Mouse (Mus musculus) limb, embryonic 14.5 days (tissue): ENCODE results near the gene Mdfi. TPM values are rescaled to one million over a fixed set of nuclear protein-coding genes. Genes with fewer than 3 reads are reported as not detected.

Experiments used
- ATAC-seq: fragments of 200-750 bp; cut with Nextera tagmentation; 2 replicates; pipeline ENCODE4 v1.8.0; 2017; ENCODE audit warnings: low read depth, moderate number of reproducible peaks, moderate TSS enrichment; ENCODE audit not compliant: low FRiP score
- DNase-seq: peaks from one replicate; pipeline ENCODE4 v3.0.0-alpha.2; 2015; ENCODE audit warnings: low spot score
- H3K27ac ChIP-seq: fragments of 300-500 bp; sonication (generic); replicated peaks from 2 replicates; pipeline ENCODE4 v1.5.1; 2014; ENCODE audit warnings: low read depth, mild to moderate bottlenecking, low read length, moderate library complexity, mixed read lengths
- H3K27me3 ChIP-seq: fragments of 300-500 bp; sonication (generic); 2 replicates; pipeline ENCODE4 v1.6.1; 2014; ENCODE audit warnings: low read length, mixed read lengths; ENCODE audit not compliant: control insufficient read depth, insufficient read depth
- H3K36me3 ChIP-seq: fragments of 300-500 bp; sonication (generic); 2 replicates; pipeline ENCODE4 v1.6.1; 2014; ENCODE audit warnings: mild to moderate bottlenecking, low read length, moderate library complexity, mixed read lengths; ENCODE audit not compliant: control insufficient read depth, insufficient read depth
- H3K4me1 ChIP-seq: fragments of 300-500 bp; sonication (generic); 2 replicates; pipeline ENCODE4 v1.6.1; 2014; ENCODE audit warnings: antibody characterized with exemption, low read length, mixed read lengths; ENCODE audit not compliant: control insufficient read depth, insufficient read depth
- H3K4me2 ChIP-seq: fragments of 300-500 bp; sonication (generic); replicated peaks from 2 replicates; pipeline ENCODE4 v1.6.1; 2014; ENCODE audit warnings: low read depth, mild to moderate bottlenecking, low read length, moderate library complexity; ENCODE audit not compliant: severe bottlenecking
- H3K4me3 ChIP-seq: fragments of 300-500 bp; sonication (generic); replicated peaks from 2 replicates; pipeline ENCODE4 v1.5.1; 2014; ENCODE audit warnings: low read length
- H3K9ac ChIP-seq: fragments of 300-500 bp; sonication (generic); 2 replicates; pipeline ENCODE4 v1.6.1; 2014; ENCODE audit warnings: mild to moderate bottlenecking, low read depth, low read length, moderate library complexity; ENCODE audit not compliant: severe bottlenecking
- H3K9me3 ChIP-seq: fragments of 300-500 bp; sonication (generic); 2 replicates; pipeline ENCODE4 v1.6.1; 2016; ENCODE audit warnings: low read length; ENCODE audit not compliant: control insufficient read depth
- POLR2A ChIP-seq: fragments of 200-500 bp; IDR thresholded peaks from 2 replicates; pipeline ENCODE4 v1.8.0; 2012; ENCODE audit warnings: inconsistent platforms, mild to moderate bottlenecking, moderate library complexity, borderline replicate concordance; ENCODE audit not compliant: insufficient read depth, insufficient read length; ENCODE audit errors: extremely low read depth
- WGBS: fragments of 180-500 bp; shearing (Covaris S2); extraction: QIAGEN DNeasy Blood & Tissue Kit; methylation state at CpG from one replicate; pipeline ENCODE4 v1.1.7; 2014; 5-methylcytosine and 5-hydroxymethylcytosine counted together
- polyA plus RNA-seq, 2 experiments: library from polyadenylated mRNA; depleted of rRNA in 1 of 2; stranded (reverse) in 1 of 2; unstranded in 1 of 2; fragments of >200 nt; fragmentation: Nextera tagmentation in 1 of 2; extraction: Ambion mirVana in 1 of 2; gene quantifications; 2 replicates each; pipeline versions ENCODE4 v1.2.1 to v1.2.3; 2012 to 2014

The Mdfi gene
- polyA plus RNA-seq, 2 experiments, result 57.5 to 281 TPM

- Histone ChIP-seq H3K27me3 (no peaks in the 10 kb centered on the region), H3K4me3 (no peak overlapping the region), H3K9ac (no peak overlapping the region), H3K4me2 (no peak overlapping the region), H3K27ac (no peak overlapping the region), H3K36me3 (peaks cover 24% of the 10 kb centered on the region), H3K4me1 (peaks cover 33% of the 10 kb centered on the region), H3K9me3 (no peaks in the 10 kb centered on the region)
- ATAC-seq, result no peak
- DNase-seq, result no peak
- TF ChIP-seq POLR2A, result no peak
- WGBS, result 85% methylated on average over 6 of the region's 6 CpGs
Observed at GRCm38 (mm10) chr17:47812200-47812599, 22.3 kb downstream of the Mdfi start.

- no peaks in the 10 kb centered on the region for H3K27me3 ChIP-seq
- no peak overlapping the region for H3K27ac ChIP-seq
- H3K9me3 ChIP-seq, result no peaks in the 10 kb centered on the region
- no peak for DNase-seq
- 21% methylated on average over 15 of the region's 15 CpGs for WGBS
- no peak for TF ChIP-seq POLR2A
- no peak for ATAC-seq
- H3K4me1 ChIP-seq, result peaks cover 33% of the 10 kb centered on the region
- H3K4me3 ChIP-seq, result no peak overlapping the region
- H3K36me3 ChIP-seq, result peaks cover 21% of the 10 kb centered on the region
- H3K9ac ChIP-seq, result no peak overlapping the region
- H3K4me2 ChIP-seq, result no peak overlapping the region
Observed at GRCm38 (mm10) chr17:47811265-47811800, 23.2 kb downstream of the Mdfi start.

- peaks cover 2% of the 10 kb centered on the region; the same call in 1 of the 2 replicates for H3K4me1 ChIP-seq
- ATAC-seq, result no peak
- H3K27ac ChIP-seq, result no peak overlapping the region
- no peaks in the 10 kb centered on the region for H3K27me3 ChIP-seq
- no peaks in the 10 kb centered on the region for H3K36me3 ChIP-seq
- no peaks in the 10 kb centered on the region for H3K9me3 ChIP-seq
- peak; percentile 65 for DNase-seq
- H3K4me3 ChIP-seq, result no peak overlapping the region
- H3K9ac ChIP-seq, result no peak overlapping the region
- TF ChIP-seq POLR2A, result no peak
- H3K4me2 ChIP-seq, result no peak overlapping the region
- 42% methylated on average over 9 of the region's 9 CpGs for WGBS
Observed at GRCm38 (mm10) chr17:47806230-47806629, 28.3 kb downstream of the Mdfi start.

GRCm38 (mm10) chr17:47805047-47805835 lies 29.2 kb downstream of the Mdfi start:
- H3K4me2 ChIP-seq, result no peak overlapping the region
- TF ChIP-seq POLR2A, result no peak
- H3K9ac ChIP-seq, result no peak overlapping the region
- no peak overlapping the region for H3K27ac ChIP-seq
- ATAC-seq (no peak), DNase-seq (no peak)
- no peak overlapping the region for H3K4me3 ChIP-seq
- 60% methylated on average over 13 of the region's 13 CpGs for WGBS
- no peaks in the 10 kb centered on the region for H3K27me3 ChIP-seq
- H3K4me1 ChIP-seq, result peaks cover 2% of the 10 kb centered on the region; the same call in 1 of the 2 replicates
- H3K9me3 ChIP-seq, result no peaks in the 10 kb centered on the region
- no peaks in the 10 kb centered on the region for H3K36me3 ChIP-seq

GRCm38 (mm10) chr17:47803662-47804061 lies 30.8 kb downstream of the Mdfi start:
- no peak overlapping the region for H3K9ac ChIP-seq

More at GRCm38 (mm10) chr17:47803662-47804061, 30.8 kb downstream of the Mdfi start:
- TF ChIP-seq POLR2A, result no peak
- WGBS, result 95% methylated on average over 4 of the region's 4 CpGs
- H3K4me2 ChIP-seq, result no peak overlapping the region
- DNase-seq (no peak), ATAC-seq (no peak)
- H3K4me3 ChIP-seq, result no peak overlapping the region
- no peaks in the 10 kb centered on the region for H3K27me3 ChIP-seq
- no peak overlapping the region for H3K27ac ChIP-seq
- H3K36me3 ChIP-seq, result no peaks in the 10 kb centered on the region
- H3K9me3 ChIP-seq, result no peaks in the 10 kb centered on the region
- peaks cover 2% of the 10 kb centered on the region; the same call in 1 of the 2 replicates for H3K4me1 ChIP-seq
